Mouse (Mus musculus) hindbrain, embryonic 15.5 days (tissue): ENCODE measurements around the gene Hpdl. TPM values are rescaled to one million over a fixed set of nuclear protein-coding genes. Genes with fewer than 3 reads are reported as not detected.

Source experiments
- ATAC-seq: fragments of 200-750 bp; cut with Nextera tagmentation; 2 replicates; pipeline ENCODE4 v1.8.0; 2017; ENCODE audit warnings: low read depth, moderate number of reproducible peaks, moderate TSS enrichment; ENCODE audit not compliant: low FRiP score
- H3K27ac ChIP-seq: fragments of 300-500 bp; sonication (generic); replicated peaks from 2 replicates; pipeline ENCODE4 v1.5.1; 2015; ENCODE audit warnings: mild to moderate bottlenecking, inconsistent platforms
- H3K27me3 ChIP-seq: fragments of 300-500 bp; sonication (generic); 2 replicates; pipeline ENCODE4 v1.6.1; 2015; ENCODE audit warnings: control low read depth, inconsistent platforms
- H3K36me3 ChIP-seq: fragments of 300-500 bp; sonication (generic); 2 replicates; pipeline ENCODE4 v1.6.1; 2015; ENCODE audit warnings: control low read depth, inconsistent platforms
- H3K4me1 ChIP-seq: fragments of 300-500 bp; sonication (generic); replicated peaks from 2 replicates; pipeline ENCODE4 v1.6.1; 2015; ENCODE audit warnings: control low read depth, inconsistent platforms
- H3K4me2 ChIP-seq: fragments of 300-500 bp; sonication (generic); 2 replicates; pipeline ENCODE4 v1.6.1; 2015; ENCODE audit warnings: moderate library complexity, mild to moderate bottlenecking, inconsistent platforms
- H3K4me3 ChIP-seq: fragments of 300-500 bp; sonication (generic); 2 replicates; pipeline ENCODE4 v1.5.1; 2015; ENCODE audit warnings: mild to moderate bottlenecking, inconsistent platforms
- H3K9ac ChIP-seq: fragments of 300-500 bp; sonication (generic); 2 replicates; pipeline ENCODE4 v1.6.1; 2015; ENCODE audit warnings: inconsistent platforms
- H3K9me3 ChIP-seq: fragments of 300-500 bp; sonication (generic); 2 replicates; pipeline ENCODE4 v1.6.1; 2016; ENCODE audit warnings: control low read depth, inconsistent platforms
- WGBS: fragments of 180-500 bp; shearing (Covaris S2); methylation state at CpG from one replicate; pipeline ENCODE4 v1.1.7; 2015; 5-methylcytosine and 5-hydroxymethylcytosine counted together
- polyA plus RNA-seq: library from polyadenylated mRNA; unstranded; fragments of >200 nt; fragmentation: Nextera tagmentation; extraction: Ambion mirVana; gene quantifications from 2 replicates; pipeline ENCODE4 v1.2.1, GENCODE M21; 2015

Gene Hpdl
- polyA plus RNA-seq, 1 experiment from 2014 or later: 2.0 TPM

DNA sequence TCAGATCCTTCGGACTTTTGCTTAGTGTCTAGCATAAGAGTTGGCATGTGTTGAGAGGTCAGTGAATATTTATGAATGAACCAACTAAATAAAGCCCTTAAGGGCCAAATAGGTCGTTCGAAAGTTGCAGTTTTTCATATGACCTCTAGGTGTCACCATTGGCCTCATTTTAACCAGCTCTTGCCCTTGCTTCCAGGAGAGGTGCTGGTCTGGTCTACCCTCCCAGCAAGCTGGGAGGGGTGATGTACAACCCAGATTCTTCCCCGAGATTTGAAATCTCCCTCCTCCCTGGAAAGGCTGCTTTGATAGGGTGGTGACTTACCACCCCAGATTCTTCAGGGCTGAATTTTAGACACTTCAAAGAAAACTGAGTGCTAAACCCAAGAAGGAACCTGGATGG, 6.3 kb upstream of the Hpdl start:
- no peaks in the 10 kb centered on the region for H3K9me3 ChIP-seq
- no peak overlapping the region for H3K4me2 ChIP-seq
- no peak overlapping the region for H3K27ac ChIP-seq
- ATAC-seq: no peak
- 1% methylated on average over 4 of the region's 4 CpGs for WGBS
- H3K4me1 ChIP-seq: peaks cover 24% of the 10 kb centered on the region
- H3K36me3 ChIP-seq: no peaks in the 10 kb centered on the region
- H3K9ac ChIP-seq: no peak overlapping the region
- H3K27me3 ChIP-seq: peaks cover 3% of the 10 kb centered on the region; the same call in 1 of the 2 replicates
- no peak overlapping the region for H3K4me3 ChIP-seq

DNA sequence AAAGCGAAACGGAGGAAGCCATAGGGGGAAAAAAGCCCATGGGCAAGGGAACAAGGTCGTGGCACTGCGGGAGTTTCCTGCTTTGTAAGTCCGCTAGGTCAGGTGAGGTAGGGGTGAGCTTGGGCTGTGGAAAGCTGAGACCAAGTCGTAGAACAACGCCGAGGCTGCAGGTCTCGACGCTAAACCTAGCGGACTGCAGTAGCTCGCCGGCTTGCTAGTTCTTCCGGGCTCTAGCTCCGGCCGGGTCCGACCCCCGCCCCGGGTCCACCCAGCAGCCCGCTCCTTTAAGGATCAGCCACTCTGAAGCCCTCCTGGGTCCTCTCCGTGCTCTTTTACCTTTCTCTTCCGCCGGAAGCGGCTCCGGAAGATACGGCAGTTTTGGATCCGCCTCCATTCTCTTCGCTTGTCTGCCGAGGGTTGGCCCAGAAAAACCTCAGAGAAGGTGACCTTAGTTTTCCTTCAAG, 3.1 kb upstream of the Hpdl start:
- Histone ChIP-seq H3K27ac (peak overlapping the region; percentile 81), H3K9me3 (no peaks in the 10 kb centered on the region), H3K27me3 (peaks cover 26% of the 10 kb centered on the region; the same call in 1 of the 2 replicates), H3K36me3 (no peaks in the 10 kb centered on the region), H3K4me3 (peak overlapping the region; percentile 54), H3K4me2 (peak overlapping the region; percentile 65), H3K4me1 (peaks cover 28% of the 10 kb centered on the region), H3K9ac (peak overlapping the region; percentile 76)
- 1% methylated on average over 29 of the region's 29 CpGs for WGBS
- ATAC-seq: peak; percentile 77

DNA sequence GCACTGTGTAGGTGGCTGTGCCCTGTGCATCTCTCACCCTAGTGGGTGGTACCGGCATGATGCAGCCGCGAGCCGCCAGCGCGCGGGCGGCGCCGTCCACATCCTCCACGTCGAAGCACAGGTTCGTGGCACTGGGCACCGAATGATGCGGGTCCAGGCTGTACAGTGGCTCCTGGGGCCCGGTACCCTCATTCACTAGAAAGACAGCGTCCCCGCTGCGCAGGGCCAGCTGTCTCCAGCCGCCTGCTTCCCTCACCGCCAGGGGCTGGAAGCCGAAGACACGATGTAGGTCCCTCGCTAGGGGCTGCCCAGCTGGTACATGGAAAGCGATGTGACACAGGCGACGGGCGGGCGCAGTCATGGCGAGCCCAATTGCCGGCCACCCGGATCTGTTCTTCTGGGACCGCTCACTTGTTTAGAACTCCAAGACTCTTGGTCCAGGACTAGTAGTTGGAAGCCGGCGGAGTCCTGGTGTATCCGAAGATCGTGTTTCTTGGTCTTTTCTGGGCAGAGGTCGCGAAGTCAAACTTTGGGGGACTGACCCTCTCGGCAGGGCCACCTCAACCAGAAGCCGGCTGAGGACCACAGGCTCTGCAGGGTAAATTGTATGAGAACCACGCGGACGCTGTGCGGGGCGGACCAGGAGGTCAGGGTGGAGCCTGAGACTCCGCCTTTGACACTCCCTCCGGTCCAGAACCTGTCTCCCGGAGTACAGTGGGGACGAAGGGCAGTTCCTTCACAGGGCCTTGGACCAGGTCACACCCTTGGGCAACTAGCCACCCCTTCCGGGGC, 409 bp downstream of the Hpdl start:
- no peaks in the 10 kb centered on the region for H3K9me3 ChIP-seq
- H3K4me1 ChIP-seq: peaks cover 27% of the 10 kb centered on the region
- ATAC-seq: peak; percentile 53
- H3K27me3 ChIP-seq: peaks cover 26% of the 10 kb centered on the region; the same call in 1 of the 2 replicates
- peak overlapping the region; percentile 26 for H3K9ac ChIP-seq
- H3K27ac ChIP-seq: no peak overlapping the region
- WGBS: under 1% methylated on average over 51 of the region's 51 CpGs
- peak overlapping the region; percentile 39 for H3K4me3 ChIP-seq
- H3K4me2 ChIP-seq: peak overlapping the region; percentile 79
- no peaks in the 10 kb centered on the region for H3K36me3 ChIP-seq

DNA sequence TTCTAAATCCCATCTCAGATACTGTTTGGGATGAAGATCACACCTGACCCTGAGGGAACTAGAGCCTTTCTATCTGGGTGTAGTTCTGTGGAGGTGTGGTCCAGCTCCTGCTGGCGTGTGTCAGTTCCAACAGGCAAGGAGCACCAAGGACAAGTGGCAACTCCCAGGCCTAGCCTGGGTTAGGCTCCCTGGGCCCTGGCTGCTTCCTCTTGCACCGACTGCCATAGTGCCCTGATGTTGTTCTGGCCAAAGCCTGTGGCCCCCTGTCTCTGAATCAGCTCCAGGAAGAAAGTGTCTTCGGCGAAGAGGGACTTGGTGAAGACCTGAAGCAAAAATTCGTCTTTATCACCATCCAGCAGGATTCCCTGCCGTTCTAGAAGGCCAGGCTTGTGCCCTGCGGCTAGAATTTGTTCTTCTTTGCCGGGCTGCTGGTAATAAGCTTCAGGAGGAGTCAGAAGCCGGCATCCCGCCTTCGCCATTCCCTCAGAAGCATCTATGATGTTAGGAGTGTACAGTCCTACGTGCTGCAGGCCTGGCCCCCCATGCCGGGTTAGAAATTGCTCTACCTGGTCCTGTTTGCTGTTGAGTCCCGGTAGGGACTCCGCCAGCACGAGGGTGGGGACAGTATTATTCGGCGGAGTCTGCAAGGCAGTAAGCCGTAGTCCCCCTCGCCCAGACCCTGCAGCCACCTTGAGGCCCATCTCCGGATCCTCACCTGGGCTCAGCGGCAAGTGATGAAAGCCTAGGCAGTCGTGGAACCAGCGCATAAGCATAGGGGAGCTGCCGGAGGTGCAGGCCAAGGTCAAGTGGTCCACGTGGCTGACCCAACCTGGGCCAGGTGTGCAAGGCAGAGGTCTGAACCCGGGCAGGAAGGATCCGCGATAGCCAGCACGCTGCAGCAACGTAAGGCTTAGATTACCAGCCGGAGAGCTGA, 1.3 kb downstream of the Hpdl start:
- peaks cover 26% of the 10 kb centered on the region; the same call in 1 of the 2 replicates for H3K27me3 ChIP-seq
- H3K4me1 ChIP-seq: peaks cover 23% of the 10 kb centered on the region
- peak overlapping the region; percentile 39 for H3K4me3 ChIP-seq
- WGBS: 23% methylated on average over 32 of the region's 32 CpGs
- H3K27ac ChIP-seq: no peak overlapping the region
- H3K36me3 ChIP-seq: no peaks in the 10 kb centered on the region
- peak overlapping the region; percentile 79 for H3K4me2 ChIP-seq
- H3K9ac ChIP-seq: peak overlapping the region; percentile 26
- H3K9me3 ChIP-seq: no peaks in the 10 kb centered on the region
- ATAC-seq: peak; percentile 21; the same call in 1 of the 2 replicates

DNA sequence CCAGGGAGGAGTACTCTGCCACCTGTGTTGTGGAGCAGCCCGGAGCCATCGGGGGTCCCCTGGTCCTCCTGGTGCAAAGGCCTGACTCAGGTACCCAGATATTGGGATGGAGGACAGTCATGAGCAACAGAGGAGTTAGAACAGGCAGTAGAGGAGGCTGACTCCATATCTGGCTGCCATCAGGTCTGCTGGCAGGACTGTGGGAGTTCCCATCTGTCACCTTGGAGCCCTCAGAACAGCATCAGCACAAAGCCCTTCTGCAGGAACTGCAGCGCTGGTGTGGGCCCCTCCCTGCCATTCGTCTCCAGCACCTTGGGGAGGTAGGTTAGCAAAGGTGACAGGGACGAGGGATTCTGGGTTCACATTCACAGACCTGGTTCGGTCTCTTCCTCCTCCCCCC, 4.0 kb downstream of the Hpdl start:
- Histone ChIP-seq H3K9ac (no peak overlapping the region), H3K27ac (no peak overlapping the region), H3K27me3 (peaks cover 23% of the 10 kb centered on the region; the same call in 1 of the 2 replicates), H3K4me2 (no peak overlapping the region), H3K36me3 (no peaks in the 10 kb centered on the region), H3K9me3 (no peaks in the 10 kb centered on the region), H3K4me1 (peaks cover 13% of the 10 kb centered on the region), H3K4me3 (no peak overlapping the region)
- 95% methylated on average over 6 of the region's 6 CpGs for WGBS
- ATAC-seq: no peak

DNA sequence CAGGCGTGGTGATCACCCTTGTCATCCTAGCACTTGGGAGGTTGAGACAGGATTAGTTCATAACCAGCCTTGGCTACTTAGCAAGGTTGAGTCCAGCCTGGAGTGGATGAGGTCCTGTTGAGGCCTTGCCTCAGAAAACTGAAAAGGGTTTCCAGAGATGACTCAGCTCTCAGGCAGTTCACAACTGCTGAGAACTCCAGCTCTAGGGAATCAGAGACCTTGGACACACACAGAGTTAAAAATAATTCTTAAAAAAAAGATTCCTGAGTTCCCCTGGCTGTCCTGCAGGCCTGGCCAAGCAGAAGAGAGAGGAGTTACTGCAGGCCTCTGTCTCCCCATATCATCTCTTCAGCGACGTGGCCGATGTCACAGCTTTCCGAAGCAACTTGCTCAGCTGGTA, 6.2 kb downstream of the Hpdl start:
- Histone ChIP-seq H3K4me1 (no peaks in the 10 kb centered on the region), H3K27ac (no peak overlapping the region), H3K27me3 (peaks cover 6% of the 10 kb centered on the region; the same call in 1 of the 2 replicates), H3K9ac (no peak overlapping the region), H3K9me3 (no peaks in the 10 kb centered on the region), H3K36me3 (no peaks in the 10 kb centered on the region), H3K4me2 (no peak overlapping the region), H3K4me3 (no peak overlapping the region)
- WGBS: 83% methylated on average over 5 of the region's 5 CpGs
- ATAC-seq: no peak

DNA sequence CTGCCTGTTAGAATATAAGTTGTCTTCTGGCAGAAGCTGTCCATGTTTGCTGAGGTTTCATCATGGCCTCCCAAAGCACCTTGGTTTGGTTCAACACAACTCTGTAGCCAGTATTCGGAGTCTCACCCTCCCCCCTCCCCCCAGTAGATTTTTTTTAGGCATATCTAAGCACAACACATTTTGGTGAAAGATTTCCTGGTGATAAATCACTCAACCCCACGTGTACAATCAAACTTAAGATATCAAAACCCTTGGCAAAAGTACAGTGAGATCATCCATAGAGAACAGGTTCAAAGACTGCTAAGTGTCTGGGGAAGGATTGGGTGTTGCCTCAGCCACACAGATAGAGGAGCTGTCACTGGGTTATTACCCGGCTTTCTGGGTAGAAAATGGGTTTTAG, 10.5 kb downstream of the Hpdl start:
- 87% methylated on average over 3 of the region's 3 CpGs for WGBS
- Histone ChIP-seq H3K4me3 (no peak overlapping the region), H3K36me3 (no peaks in the 10 kb centered on the region)

DNA sequence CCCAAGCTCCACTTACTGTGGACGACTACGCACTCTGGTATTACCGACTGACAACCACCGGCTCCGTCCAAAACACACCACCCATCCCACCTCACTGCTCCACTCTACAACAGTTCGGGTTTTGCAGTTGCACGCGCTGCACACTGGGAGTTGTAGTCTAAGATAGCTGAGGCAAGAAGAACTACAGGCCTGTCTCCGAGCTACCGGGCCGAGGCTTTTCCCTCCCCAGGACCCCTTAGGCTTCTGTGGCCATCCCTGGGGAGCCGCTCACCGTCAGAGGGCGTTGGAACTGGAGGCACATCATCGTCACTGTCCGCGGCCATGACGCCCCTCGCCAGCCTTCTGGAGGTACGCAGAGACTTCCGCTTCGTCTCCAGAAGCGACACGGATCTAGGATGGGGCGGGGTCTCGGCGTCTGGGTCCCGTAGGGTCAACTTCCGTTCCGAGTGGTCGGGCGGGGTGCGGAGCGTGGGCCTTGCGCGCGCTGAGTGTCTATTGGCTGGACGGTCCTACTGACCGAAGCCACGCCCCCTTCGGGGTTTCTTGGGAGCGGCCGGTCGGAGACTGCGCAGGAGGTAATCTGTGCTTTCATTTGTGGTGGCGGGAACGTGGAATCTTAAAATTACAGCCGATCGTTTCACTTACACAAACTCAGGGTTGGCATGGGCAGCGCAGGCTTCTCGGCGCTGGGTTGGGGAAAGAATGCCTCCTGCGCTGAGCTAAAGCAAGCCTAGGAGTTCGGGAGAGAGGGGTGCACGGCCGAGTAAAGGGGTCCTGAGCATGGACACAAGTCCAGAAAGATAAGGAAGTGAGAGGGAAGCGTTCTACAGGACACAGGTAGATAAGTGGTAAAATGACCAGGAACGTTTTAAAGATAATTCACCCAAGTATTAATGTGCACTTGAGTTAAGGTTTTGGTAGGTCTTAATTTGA, 14.0 kb downstream of the Hpdl start, which contains the start of the genes Toe1 and Mutyh:
Toe1 (minus strand) TSS at position 444 of the 933 bp plus-strand sequence.
Mutyh (plus strand) TSS at position 527 of the 933 bp plus-strand sequence.
- peak; percentile 99 for ATAC-seq
- peak within 1 kb of the TSS; percentile 89 for H3K27ac ChIP-seq
- peaks cover 27% of the 10 kb centered on the region for H3K36me3 ChIP-seq
- peak within 1 kb of the TSS; percentile 67 for H3K4me2 ChIP-seq
- no peaks in the 10 kb centered on the region for H3K27me3 ChIP-seq
- H3K4me3 ChIP-seq: peak within 1 kb of the TSS; percentile 71
- no peaks in the 10 kb centered on the region for H3K9me3 ChIP-seq
- peaks cover 13% of the 10 kb centered on the region for H3K4me1 ChIP-seq
- H3K9ac ChIP-seq: peak within 1 kb of the TSS; percentile 63
- WGBS: under 1% methylated on average over 58 of the region's 58 CpGs

More for the DNA sequence above, 10.5 kb downstream of the Hpdl start:
- no peak for ATAC-seq
- Histone ChIP-seq H3K27me3 (no peaks in the 10 kb centered on the region), H3K9ac (no peak overlapping the region), H3K4me1 (peaks cover 13% of the 10 kb centered on the region), H3K9me3 (no peaks in the 10 kb centered on the region), H3K27ac (no peak overlapping the region), H3K4me2 (no peak overlapping the region)

DNA sequence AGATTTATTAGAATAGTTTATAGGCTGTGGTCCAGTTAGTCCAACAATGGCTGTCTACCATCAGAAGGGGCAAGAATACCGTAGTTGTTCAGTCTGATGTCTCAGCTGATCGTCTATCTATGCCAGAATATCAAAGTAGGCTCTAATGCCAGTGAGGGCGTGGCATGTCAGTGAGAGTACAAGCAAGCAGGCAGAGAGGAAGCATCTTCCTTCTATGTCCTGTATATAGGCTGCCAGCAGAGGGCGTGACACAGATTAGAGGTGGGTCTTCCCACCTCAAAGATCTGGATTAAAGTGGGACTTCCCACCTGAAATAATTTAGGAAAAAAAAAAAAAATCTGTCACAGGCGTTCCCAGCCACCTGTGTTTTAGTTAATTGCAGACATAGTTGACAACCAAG, 21.6 kb downstream of the Hpdl start:
- Histone ChIP-seq H3K4me2 (no peak overlapping the region), H3K9me3 (no peaks in the 10 kb centered on the region), H3K27me3 (no peaks in the 10 kb centered on the region), H3K9ac (no peak overlapping the region), H3K4me1 (no peaks in the 10 kb centered on the region), H3K36me3 (peaks cover 22% of the 10 kb centered on the region), H3K4me3 (no peak overlapping the region), H3K27ac (no peak overlapping the region)
- WGBS: 39% methylated on average over 5 of the region's 5 CpGs
- no peak for ATAC-seq

DNA sequence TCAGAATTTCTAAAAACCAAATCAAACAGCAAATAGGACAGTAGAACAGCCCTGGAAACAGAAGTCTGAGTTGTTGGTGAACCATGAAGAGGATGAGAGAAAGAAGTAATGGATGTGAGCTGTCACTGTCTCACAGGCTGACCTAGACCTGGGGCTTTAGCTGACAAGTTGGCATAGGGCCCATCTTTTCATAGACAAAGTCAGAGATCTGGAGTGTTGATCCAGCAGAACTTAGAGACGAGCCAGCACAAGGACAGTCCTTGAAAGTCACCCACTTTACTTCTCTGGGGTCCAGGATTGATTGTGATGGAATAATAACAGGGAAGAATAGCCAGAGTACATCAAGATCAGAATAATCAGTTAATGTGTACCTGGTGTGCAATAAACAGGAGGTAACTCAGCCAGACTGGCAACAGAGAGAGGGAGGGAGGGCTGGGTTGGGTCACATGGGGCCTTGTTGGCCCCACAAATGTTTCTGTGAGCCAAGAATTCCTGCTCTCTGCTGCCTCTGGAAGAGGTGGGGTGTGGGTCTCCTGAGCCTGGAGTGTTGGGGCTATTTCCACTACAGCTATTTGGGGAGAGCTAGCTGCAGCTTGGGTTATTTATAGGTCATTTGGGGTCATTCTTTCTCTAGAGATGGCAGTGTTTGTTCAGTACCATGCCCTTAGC, 24.9 kb downstream of the Hpdl start:
- ATAC-seq: no peak
- 53% methylated on average over 1 of the region's 1 CpGs for WGBS
- H3K4me3 ChIP-seq: no peak overlapping the region
- no peaks in the 10 kb centered on the region for H3K36me3 ChIP-seq
- H3K27me3 ChIP-seq: no peaks in the 10 kb centered on the region
- H3K27ac ChIP-seq: no peak overlapping the region
- H3K4me2 ChIP-seq: no peak overlapping the region
- no peak overlapping the region for H3K9ac ChIP-seq
- no peaks in the 10 kb centered on the region for H3K4me1 ChIP-seq
- no peaks in the 10 kb centered on the region for H3K9me3 ChIP-seq
